Mouse (Mus musculus) urinary bladder, adult 2 months (tissue): ENCODE measurements around the gene Cntn2. TPM values are rescaled to one million over a fixed set of nuclear protein-coding genes. Genes with fewer than 3 reads are reported as not detected.

ENCODE experiments used
- polyA plus RNA-seq: library from polyadenylated mRNA; depleted of rRNA; stranded (reverse); fragments of >200 nt; gene quantifications from 2 replicates; pipeline ENCODE4 v1.2.3, GENCODE M21; 2012; rRNA removed

Gene Cntn2
- polyA plus RNA-seq, 1 experiment = 0.04 TPM

Other genes starting within 250 kb of the Cntn2 start
- 1.2 and 1.5 TPM in 2 replicates for gene Klhdc8a, start 244.6 kb downstream of the Cntn2 start, polyA plus RNA-seq
- gene Nuak2, start 227.1 kb downstream of the Cntn2 start, polyA plus RNA-seq = 3.4 TPM in 2 replicates
- 7.9 and 9.8 TPM in 2 replicates for gene Tmcc2, start 152.0 kb downstream of the Cntn2 start, polyA plus RNA-seq
- 20.2 and 20.8 TPM in 2 replicates for gene Dstyk, start 125.7 kb downstream of the Cntn2 start, polyA plus RNA-seq
- 29.5 and 31.6 TPM in 2 replicates for gene Rbbp5, start 65.9 kb downstream of the Cntn2 start, polyA plus RNA-seq
- 6.3 and 6.5 TPM in 2 replicates for gene Tmem81, start 37.0 kb downstream of the Cntn2 start, polyA plus RNA-seq
- gene Nfasc, start 198.5 kb upstream of the Cntn2 start, polyA plus RNA-seq = 3.3 and 4.7 TPM in 2 replicates